Mouse (Mus musculus): ENCODE results near the gene H2-K1. TPM values are rescaled to one million over a fixed set of nuclear protein-coding genes. Genes with fewer than 3 reads are reported as not detected.

H2-K1 gene
- 100 to 1,000 TPM; 950 to 982 TPM for total RNA-seq (2023)

GRCm38 (mm10) chr17:34000150-34000537, at the start of gene H2-K1:
H2-K1 (minus strand) TSS chr17:34000347.

GRCm38 (mm10) chr17:34038878-34039561, 38.9 kb upstream of the H2-K1 start, which contains the start of gene Col11a2:
Col11a2 (plus strand) TSS chr17:34039437.

DNA sequence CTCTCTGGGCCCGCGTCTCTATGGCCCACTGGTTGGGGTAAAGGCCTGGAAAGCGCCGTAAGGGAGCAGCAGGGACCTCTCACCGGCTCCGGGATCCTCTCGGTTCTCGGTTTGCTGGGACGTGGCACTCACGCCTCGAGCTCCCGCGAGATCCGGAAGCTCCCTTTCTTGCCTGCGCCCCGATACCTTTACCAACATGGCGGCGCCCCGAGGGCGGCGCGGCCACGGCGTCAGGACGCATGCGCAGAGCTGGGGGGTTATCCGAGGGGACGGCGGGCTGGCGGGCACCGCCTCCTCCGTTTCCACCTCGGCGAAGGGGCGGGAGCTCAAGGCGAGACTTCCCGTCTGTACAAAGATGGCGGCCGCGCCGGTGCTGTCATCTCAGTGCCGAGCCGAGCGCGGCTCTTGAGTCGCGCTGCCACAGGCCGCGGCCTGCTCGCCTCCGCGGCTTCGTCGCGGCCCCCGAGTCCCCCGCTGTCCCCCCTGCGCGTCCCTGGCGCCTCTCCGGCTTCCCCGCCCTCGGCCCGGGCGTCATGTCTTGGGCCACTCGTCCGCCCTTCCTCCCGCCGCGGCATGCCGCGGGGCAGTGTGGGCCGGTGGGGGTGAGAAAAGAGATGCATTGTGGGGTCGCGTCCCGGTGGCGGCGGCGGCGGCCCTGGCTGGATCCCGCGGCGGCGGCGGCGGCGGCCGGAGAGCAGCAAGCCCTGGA, 31.5 kb upstream of the H2-K1 start, which contains the start of the genes Slc39a7 and Rxrb:
Slc39a7 (minus strand) TSS at position 218 of the 709 bp plus-strand sequence.
Rxrb (plus strand) TSS at position 348 of the 709 bp plus-strand sequence.

DNA sequence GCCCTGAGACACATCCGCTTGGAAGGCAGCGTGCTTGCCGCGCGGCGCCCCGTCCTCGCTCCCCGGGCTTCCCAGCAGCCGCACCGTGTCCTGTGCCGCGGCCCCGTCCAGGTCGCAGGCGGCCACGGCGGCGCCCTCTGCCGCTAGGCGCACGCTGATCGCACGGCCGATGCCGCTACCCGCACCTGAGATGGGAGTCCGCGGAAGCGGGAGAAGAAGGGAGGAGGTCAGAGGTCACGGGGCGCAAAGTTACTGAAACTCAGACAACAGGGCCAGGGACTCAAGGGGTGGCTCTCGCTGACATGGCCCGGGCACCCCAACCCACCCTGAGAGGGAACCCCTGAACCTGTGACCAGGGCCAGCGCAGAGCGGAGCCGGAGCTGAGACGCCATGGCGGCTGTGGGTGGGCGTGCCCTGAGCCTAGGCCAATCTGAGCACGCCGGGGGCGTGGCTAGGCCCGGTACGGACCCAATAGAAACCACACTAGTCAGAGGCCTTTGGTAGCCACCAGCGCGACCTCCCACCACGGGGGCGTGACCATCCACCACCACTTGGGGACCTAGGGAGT, 27.6 kb upstream of the H2-K1 start, which contains the start of gene H2-Ke6:
H2-Ke6 (minus strand) TSS at position 405 of the 568 bp plus-strand sequence.

DNA sequence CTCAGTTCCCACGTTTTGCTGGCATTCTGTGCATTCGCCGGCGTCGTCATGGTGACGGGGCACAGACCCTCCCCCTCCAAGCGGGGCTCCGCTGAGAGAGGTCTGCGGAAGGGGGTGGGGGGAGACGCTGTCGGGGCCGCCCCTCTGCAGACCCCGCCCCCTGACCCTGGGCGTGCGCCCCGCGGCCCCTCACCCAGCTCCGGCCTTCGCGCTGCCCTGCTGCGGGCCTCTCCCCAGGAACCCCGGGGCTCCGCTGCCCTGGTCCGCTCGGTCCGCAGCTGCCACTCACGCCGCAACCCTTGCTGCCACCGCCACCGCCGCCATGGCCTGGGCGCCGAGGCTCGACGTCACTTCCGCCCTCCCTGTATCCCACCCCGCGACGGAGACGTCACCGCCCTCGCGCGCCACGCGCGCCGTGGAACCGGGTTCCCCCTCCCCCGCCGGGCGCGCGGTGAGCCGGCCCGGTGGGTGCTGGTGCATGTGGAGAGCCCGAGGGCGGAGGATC, 24.2 kb upstream of the H2-K1 start, which contains the start of gene Ring1:
Ring1 (minus strand) TSS at position 364 of the 505 bp plus-strand sequence.

GRCm38 (mm10) chr17:33955555-33956214, 44.5 kb downstream of the H2-K1 start, which contains the start of the genes Vps52 and Rps18:
Vps52 (plus strand) TSS chr17:33955812.
Rps18 (minus strand) TSS chr17:33956001.

DNA sequence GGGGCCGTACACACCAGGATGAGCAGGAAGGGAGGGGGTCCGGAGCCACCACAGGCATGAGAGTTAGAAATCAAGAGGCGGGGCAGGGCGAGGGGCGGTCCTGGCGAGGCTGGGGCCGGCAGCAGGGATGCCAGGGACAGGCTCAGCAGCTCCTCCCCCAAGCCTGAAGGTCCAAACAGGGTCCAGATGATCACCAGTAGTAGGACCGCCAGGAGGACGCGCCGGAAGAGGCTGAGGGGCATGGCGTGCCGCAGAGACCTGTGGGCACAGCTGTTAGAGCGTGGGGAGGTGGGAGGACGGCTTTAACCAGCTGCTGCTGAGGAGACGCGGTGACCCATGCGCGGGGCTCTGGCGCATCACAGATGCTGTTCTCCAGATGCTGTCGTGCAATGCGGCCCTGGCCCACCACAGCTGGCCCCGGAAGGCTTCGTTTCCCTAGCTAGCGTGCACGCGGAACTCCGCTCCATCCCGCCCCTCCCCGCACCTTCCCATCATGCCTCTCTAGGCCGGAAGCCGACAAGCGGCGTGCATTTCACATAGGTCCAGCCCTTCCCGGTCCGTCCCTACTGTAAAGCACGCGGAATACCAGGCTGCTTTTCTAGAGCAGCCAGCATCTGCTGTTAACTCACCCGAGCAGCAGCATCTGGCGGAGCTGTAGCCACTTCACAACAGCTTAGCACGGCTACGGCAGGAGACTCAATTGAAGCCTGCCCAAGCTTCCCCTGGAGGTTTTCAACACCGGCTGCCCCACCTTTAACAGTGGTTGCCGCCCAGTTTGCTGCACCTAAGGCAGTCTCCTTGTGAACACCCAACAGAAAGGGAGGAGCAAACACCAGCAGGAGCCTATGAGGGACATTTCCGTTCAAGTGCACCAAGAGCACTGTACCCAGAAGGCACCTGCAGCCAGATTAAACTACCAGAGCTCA, 48.9 kb downstream of the H2-K1 start, which contains the start of gene B3galt4:
B3galt4 (minus strand) TSS at position 468 of the 926 bp plus-strand sequence.

Other genes with a start within 250 kb of the H2-K1 start
- gene Rab11b, start 239.8 kb downstream of the H2-K1 start, total RNA-seq (2023) = 100 to 1,000 TPM; 174 to 180 TPM
- 1 to 10 TPM; 1.1 to 1.2 TPM for gene Angptl4, start 218.5 kb downstream of the H2-K1 start, total RNA-seq (2023)
- 1 to 10 TPM; 4.7 to 7.4 TPM for gene Kank3, start 189.8 kb downstream of the H2-K1 start, total RNA-seq (2023)
- gene Rps28, start 175.8 kb downstream of the H2-K1 start, total RNA-seq (2023) = 1,000 to 10,000 TPM; 1,073 to 1,248 TPM
- gene Ndufa7, start 175.8 kb downstream of the H2-K1 start, total RNA-seq (2023) = 100 to 1,000 TPM; 110 to 135 TPM
- 1 to 10 TPM; 1.1 to 1.5 TPM for gene Cd320, start 157.3 kb downstream of the H2-K1 start, total RNA-seq (2023)
- not detected for gene Gm7029, start 126.5 kb downstream of the H2-K1 start, total RNA-seq (2023)
- gene Kifc1, start 109.7 kb downstream of the H2-K1 start, total RNA-seq (2023) = 10 to 100 TPM; 45.6 to 48.3 TPM
- under 1 TPM in 1 of 2 experiments, not detected in 1; 0.66 TPM for gene Platr17, start 95.2 kb downstream of the H2-K1 start, total RNA-seq (2023)
- gene Daxx, start 90.9 kb downstream of the H2-K1 start, total RNA-seq (2023) = 10 to 100 TPM; 42.9 to 43.9 TPM
- 100 to 1,000 TPM; 238 to 240 TPM for gene Tapbp, start 84.4 kb downstream of the H2-K1 start, total RNA-seq (2023)
- gene Zbtb22, start 84.4 kb downstream of the H2-K1 start, total RNA-seq (2023) = 10 to 100 TPM; 32.0 to 36.2 TPM
- 100 to 1,000 TPM; 208 to 226 TPM for gene Rgl2, start 70.8 kb downstream of the H2-K1 start, total RNA-seq (2023)
- 10 to 100 TPM; 56.6 to 57.6 TPM for gene Pfdn6, start 60.0 kb downstream of the H2-K1 start, total RNA-seq (2023)
- 10 to 100 TPM; 18.7 to 20.9 TPM for gene Wdr46, start 59.7 kb downstream of the H2-K1 start, total RNA-seq (2023)
- gene B3galt4, start 48.9 kb downstream of the H2-K1 start, total RNA-seq (2023) = 10 to 100 TPM; 10.7 to 12.0 TPM
- 10 to 100 TPM; 51.7 to 59.1 TPM for gene Vps52, start 44.5 kb downstream of the H2-K1 start, total RNA-seq (2023)
- 100 to 1,000 TPM; 438 to 472 TPM for gene Rps18, start 44.3 kb downstream of the H2-K1 start, total RNA-seq (2023)
- gene Ring1, start 24.3 kb upstream of the H2-K1 start, total RNA-seq (2023) = 10 to 100 TPM; 13.7 to 14.8 TPM
- 10 to 100 TPM; 69.5 to 70.9 TPM for gene H2-Ke6, start 27.7 kb upstream of the H2-K1 start, total RNA-seq (2023)
- 10 to 100 TPM; 60.0 to 81.8 TPM for gene Slc39a7, start 31.3 kb upstream of the H2-K1 start, total RNA-seq (2023)
- 10 to 100 TPM; 57.4 to 59.4 TPM for gene Rxrb, start 31.5 kb upstream of the H2-K1 start, total RNA-seq (2023)
- gene Col11a2, start 39.1 kb upstream of the H2-K1 start, total RNA-seq (2023) = 1 to 10 TPM; 4.2 to 7.9 TPM
- 1 to 10 TPM; 1.5 to 1.8 TPM for gene H2-Oa, start 92.0 kb upstream of the H2-K1 start, total RNA-seq (2023)
- gene H2-DMa, start 119.2 kb upstream of the H2-K1 start, total RNA-seq (2023) = 10 to 100 TPM; 52.3 to 73.6 TPM
- 100 to 1,000 TPM; 173 to 194 TPM for gene Brd2, start 122.3 kb upstream of the H2-K1 start, total RNA-seq (2023)
- 10 to 100 TPM; 23.5 to 25.0 TPM for gene H2-DMb2, start 143.0 kb upstream of the H2-K1 start, total RNA-seq (2023)
- gene H2-DMb1, start 152.7 kb upstream of the H2-K1 start, total RNA-seq (2023) = 10 to 100 TPM; 34.0 to 36.4 TPM
- 10 to 100 TPM; 52.6 to 57.7 TPM for gene Tap1, start 187.2 kb upstream of the H2-K1 start, total RNA-seq (2023)
- 10 to 100 TPM; 87.2 to 92.0 TPM for gene Psmb9, start 187.4 kb upstream of the H2-K1 start, total RNA-seq (2023)
- gene Psmb8, start 197.4 kb upstream of the H2-K1 start, total RNA-seq (2023) = 100 to 1,000 TPM in 1 of 2 experiments, 10 to 100 TPM in 1; 99.8 to 111 TPM
- gene Tap2, start 203.2 kb upstream of the H2-K1 start, total RNA-seq (2023) = 10 to 100 TPM; 71.9 to 84.9 TPM
- 1 to 10 TPM; 2.9 to 3.4 TPM for gene H2-Ob, start 238.6 kb upstream of the H2-K1 start, total RNA-seq (2023)

All from neutrophil, adult 59 days (primary cell).